Mouse (Mus musculus) right cerebral cortex, postnatal 36 days (tissue): ENCODE data around the gene Fibp.

Experiments
- DNase-seq, 2 experiments: peaks; one replicate each; pipeline ENCODE4 v3.0.0; 2022; ENCODE audit warnings: low spot score in 2 of 2, mixed read lengths in 1 of 2

Gene Fibp

DNA sequence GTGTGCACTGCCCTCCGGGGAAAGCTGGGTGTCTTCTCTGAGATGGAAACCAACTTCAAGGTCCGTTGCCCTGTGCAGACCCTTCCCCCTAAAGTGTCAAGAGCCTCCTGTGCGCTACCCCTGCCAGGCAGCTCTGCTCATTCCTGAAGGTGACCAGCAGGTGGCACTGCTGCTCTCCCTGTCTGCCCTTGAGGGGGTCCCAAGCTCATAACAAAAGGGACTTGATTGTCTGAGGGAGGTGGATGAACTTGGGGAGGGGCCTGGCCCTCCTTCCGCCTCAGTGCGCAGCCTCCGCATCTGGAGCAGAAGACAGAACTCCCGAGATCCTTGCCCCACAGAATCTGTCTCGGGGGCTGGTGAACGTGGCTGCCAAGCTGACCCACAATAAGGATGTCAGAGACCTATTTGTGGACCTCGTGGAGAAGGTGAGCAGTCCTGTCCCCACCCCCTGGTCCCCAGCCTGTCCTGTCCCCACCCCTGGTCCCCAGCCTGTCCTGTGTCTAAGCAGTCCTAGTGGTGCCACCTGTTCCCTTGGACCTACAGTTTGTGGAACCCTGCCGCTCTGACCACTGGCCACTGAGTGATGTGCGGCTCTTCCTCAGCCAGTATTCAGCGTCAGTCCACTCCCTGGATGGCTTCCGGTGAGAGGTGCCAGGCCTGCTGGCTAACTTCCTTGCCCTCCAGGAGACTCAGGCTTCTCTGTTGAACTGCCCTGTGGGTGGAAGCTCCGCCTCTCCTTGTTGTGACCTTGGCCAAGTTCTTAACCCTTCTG is 3.6 kb downstream of the Fibp start:
- DNase-seq, result no peak

- DNase-seq, result no peak
Observed at GRCm38 (mm10) chr19:5465037-5465436, 4.6 kb downstream of the Fibp start.

DNA sequence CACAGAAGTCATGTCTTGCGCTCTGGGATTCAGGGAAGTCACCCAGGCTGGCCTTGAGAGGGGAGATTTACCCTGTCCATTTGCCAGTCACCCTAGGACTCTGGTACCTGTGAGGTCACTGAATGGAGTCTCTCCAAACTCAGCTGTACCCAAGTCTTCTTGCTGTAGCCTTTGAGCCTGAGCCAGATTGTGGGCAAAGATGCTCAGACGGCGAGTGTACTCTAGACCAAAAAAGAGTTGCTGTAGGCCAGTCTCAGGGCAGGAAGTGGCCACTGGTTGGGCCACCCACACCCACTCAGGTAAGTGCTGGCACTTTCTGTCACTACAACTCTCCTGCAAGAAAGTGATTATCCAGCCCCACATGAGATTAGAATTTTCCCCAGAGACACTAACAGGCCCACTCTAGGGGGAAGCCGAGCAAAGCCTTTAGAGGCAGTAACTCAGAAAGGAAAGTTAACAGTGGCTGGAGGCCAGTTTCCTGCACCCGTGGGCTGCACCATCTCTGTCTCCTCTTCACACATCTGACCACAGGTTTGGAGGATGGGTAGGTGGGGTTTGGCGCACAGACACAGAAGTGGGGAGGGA is 6.6 kb downstream of the Fibp start:
- no peak for DNase-seq

- no peak for DNase-seq
Observed at GRCm38 (mm10) chr19:5468374-5468773, 8.0 kb downstream of the Fibp start, which contains the start of gene Ctsw. Gene Ctsw (minus strand): TSS chr19:5468507.

- DNase-seq, result no peak
Observed at GRCm38 (mm10) chr19:5471846-5472245, 11.4 kb downstream of the Fibp start.

GRCm38 (mm10) chr19:5472857-5473256 is 12.4 kb downstream of the Fibp start:
- DNase-seq, result no peak

DNA sequence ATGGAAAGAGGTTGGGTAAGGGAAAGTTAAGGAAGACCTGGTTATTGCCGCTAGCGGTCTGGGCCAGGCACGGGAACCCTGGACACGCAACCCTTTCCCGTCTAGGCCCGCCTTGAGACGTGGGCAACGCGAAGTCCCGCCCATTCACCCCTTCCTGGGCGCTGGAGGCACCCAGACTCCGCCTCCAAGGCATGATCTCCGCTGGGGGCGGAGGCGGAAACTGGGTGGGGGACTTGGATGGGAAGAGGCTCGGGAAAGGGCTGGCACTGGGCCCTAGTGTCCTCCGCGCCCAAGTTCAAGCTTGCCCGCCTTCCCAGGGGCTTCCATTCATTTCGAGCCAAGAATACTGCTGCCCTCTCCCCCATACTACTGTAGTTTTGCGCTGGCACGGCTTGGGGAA is 13.3 kb downstream of the Fibp start, which contains the start of gene Efemp2:
TSS of gene Efemp2 (plus strand) at position 235 of the 400 bp plus-strand sequence.
- peak in 1 of 2 experiments; percentile 48 for DNase-seq

- no peak for DNase-seq
Observed at GRCm38 (mm10) chr19:5474281-5475068, 14.1 kb downstream of the Fibp start.

- no peak for DNase-seq
Observed at GRCm38 (mm10) chr19:5475069-5475714, 14.8 kb downstream of the Fibp start.

DNA sequence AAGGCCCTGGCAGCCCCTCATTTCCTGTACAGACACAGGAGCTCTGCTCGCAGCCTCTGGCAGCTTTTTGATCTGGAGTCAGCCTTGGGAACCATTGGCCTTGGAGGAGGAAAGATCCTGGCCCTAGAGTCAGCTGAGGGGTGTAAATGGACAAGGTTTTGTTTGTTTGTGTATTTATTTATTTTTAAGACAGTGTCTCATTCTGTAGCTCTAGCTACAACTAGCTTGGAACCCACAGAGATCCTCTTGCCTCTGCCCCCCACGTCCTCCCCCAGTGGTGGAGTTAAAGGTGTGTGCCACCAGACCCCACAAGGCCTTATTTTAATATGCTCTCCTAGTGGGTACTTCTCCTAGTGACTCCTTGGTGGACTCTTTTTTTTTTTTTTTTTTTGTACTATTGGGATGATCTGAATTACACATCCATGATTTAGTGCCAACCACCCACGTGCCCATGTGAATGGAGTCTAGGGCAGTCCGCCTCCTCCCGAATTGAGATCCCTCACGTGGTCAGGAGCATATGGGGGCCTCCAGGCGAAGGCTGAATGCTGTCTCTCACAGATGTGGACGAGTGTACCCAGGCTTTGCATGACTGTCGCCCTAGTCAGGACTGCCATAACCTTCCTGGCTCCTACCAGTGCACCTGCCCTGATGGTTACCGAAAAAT is 16.7 kb downstream of the Fibp start:
- no peak for DNase-seq

GRCm38 (mm10) chr19:5477668-5478300 is 17.4 kb downstream of the Fibp start:
- DNase-seq, result no peak

GRCm38 (mm10) chr19:5480016-5480415 is 19.6 kb downstream of the Fibp start:
- DNase-seq, result no peak

DNA sequence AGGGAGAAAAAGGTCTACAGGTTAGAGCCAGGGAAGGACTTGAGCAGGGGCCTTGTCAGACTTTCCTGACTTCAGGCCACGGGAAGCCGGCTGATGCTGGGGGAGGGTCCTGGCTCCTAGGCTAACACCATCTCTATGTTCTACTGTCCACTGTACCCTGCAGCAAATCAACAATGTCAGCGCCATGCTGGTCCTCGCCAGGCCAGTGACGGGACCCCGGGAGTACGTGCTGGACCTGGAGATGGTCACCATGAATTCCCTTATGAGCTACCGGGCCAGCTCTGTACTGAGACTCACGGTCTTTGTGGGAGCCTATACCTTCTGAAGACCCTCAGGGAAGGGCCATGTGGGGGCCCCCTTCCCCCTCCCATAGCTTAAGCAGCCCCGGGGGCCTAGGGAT is 21.0 kb downstream of the Fibp start:
- DNase-seq, result no peak

DNA sequence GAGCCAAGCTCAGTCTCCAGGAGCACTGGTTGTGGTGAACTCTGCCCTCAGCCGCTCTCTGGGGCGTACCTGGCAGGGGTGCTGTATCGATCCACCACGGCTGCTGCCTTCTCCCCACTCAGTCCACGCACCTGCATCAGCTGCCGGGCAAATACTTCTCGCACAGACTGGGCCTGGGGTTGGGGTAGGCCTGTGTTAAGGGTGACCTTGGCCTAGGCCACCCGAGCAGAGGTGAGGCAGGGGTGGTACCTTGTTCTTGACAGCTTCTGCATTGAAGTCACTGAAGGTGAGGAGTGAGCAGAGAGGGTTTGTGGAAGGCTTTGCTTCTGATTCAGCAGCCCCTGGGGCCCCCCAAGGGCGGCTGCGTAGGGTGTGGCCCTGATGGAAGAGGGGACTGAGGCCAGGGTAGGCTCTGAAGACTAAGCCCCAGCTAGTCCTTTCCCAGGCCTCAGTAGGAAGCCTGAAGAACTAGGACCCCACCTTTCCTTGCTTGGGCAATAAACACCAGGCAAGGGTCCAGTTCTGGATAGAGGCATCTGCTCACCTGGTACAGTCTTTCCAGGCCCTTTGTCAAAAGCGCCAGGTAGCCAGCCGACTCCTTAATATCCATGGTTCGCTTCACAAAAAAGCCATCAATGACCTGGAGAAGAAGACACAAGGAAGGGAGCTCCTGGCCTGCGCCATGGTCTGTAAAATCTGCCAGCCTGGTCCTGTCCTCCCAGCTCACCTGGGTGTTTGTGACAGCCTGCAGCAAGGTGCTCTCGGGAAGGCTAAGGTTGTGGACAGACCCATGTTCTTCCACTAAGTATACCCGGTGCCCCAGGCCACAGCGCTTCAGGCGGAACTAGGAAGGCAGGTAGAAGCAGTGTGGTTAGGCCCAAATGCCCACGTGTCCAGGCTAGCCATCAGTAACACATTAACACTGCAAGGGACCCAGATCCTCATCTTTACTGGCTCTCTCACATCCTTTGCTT is 23.3 kb downstream of the Fibp start:
- no peak for DNase-seq

DNA sequence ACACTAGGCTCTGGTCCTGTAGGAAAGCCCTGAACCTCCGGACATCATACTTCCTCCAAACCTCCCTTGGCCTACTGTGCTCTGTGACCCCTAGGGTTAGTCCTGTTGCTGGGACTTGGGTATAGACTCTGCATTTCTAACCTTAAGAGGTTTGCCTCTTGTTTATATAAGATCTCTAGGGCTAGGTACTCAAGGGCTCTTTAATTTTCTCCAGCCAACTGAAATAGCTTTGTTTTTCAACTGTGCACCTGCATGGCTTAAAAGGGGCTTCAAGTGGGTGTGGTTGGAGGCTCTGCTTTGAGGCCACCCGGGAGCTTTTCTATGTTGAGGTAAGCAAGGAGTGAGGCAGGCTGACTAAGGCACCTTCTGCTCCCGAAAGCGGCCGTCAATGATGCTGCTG is 24.1 kb downstream of the Fibp start:
- no peak for DNase-seq

DNA sequence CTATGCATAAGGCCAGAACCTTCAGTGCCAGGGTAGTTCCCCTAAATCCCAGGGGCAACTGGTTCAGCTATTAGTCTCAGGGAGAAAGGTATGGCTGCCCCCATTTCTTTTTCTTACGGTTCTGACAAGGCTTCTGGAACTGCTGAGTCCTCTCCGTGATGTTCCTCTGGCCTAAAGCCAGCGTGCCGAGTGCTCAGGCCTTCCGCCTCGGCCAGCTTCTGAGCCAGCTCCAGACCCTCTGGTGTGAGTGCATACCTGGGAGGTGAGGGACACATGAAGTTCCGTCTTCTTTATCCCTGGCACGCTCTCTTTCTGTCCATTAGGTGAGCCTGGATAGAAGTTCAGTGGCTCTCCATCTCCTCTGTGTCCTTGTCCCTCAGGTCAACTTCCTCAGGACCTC is 25.0 kb downstream of the Fibp start:
- DNase-seq, result no peak

DNA sequence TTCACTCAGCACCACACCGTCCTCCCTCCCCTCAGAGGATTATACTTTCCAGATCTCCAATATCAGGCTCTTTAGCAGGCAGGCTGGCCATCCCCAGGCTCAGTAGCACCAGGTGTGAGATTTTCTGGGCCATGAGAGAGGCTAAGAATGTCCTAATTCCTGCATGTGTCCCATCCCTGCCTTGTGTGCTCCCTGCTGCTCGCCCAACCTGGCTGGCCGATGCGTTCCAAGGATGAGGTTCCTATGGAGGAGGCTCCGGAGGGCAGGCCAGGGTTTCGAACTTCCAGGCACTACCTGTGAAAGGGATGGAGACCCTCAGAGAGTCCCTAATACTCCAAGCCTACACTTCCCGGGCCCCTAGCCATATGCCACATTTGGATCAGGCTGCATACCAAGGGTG is 25.4 kb downstream of the Fibp start:
- no peak for DNase-seq

GRCm38 (mm10) chr19:5486286-5486685 is 25.9 kb downstream of the Fibp start:
- DNase-seq, result no peak

- no peak for DNase-seq
Observed at GRCm38 (mm10) chr19:5486771-5487170, 26.4 kb downstream of the Fibp start.
